Mouse (Mus musculus): ENCODE measurements around the gene Sult1a1.
"Not testable (repeated sequence)": the region's sequence is repeated elsewhere in the genome, so short reads cannot be mapped to it uniquely, and the experiment has no call there.

The Sult1a1 gene

DNA sequence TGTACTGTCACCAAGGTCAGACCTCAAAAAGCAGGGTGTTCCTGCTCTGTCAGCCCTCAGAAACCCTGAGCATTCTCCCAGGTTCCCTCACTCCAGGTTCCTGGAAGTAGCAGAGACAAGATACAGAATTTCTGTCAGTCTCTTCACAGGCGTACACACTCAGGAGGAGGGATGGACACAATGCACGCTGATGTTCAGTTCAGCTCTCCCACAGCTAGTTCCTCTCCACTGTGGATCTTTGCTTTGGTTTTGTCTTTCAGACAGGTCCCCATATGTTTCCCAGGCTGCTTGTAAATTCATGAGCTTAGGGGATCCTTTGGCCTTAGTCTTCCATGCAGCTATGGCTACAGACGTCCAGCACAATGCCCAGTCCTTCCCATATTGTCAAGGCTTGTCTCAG, 20.7 kb upstream of the Sult1a1 start:
- DNase-seq (ENCODE audit: low spot score): no peak

DNA sequence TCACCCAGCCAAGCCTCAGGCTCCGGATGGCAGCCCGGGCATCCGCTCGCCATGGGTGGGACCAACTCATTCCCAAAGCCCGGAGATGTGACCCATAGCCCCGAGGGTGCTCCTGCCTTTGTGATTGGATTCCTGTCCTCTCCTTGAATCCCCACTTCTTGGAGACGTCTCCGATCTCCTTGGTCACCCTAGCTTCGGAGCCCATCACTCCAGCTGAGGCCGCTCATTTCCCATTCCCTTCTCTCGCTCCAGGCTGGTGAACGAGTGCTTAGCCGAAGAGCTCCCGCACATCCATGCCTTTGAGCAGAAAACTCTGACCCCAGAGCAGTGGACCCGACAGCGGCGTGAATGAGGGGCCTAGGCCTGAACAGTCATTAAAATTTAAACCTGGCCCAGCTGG, 20.1 kb upstream of the Sult1a1 start:
- DNase-seq (ENCODE audit: low spot score): no peak

DNA sequence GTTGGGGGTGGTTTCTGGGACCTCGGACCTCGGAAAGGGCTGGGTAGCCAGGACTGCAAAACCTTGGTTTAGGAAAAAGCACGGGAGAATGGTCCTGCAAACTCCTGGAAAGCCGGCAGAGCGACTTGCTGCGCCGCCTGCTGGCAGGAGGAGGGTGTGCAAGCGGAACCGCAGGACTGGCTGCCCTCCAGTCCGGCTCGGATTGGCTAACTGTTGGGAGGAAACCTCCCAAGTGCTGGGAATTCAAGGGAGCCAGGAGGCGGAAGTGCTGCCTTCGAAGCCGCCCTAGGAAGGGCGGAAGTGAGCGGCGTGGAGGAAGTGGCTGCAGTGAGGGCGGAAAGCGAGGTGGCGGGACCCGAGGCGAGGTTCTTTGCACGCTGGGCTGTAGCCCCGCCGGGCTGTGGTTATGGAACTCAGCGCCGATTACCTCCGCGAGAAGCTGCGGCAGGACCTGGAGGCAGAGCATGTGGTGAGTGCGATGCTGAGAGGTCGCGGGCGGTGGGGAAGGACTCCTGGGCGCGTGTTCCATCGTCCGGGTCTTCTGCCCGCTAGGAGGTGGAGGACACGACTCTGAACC, 19.5 kb upstream of the Sult1a1 start, which contains the start of gene Slx1b:
Slx1b (minus strand) TSS at position 154 of the 577 bp plus-strand sequence.
- DNase-seq (ENCODE audit: low spot score): peak; percentile 94

DNA sequence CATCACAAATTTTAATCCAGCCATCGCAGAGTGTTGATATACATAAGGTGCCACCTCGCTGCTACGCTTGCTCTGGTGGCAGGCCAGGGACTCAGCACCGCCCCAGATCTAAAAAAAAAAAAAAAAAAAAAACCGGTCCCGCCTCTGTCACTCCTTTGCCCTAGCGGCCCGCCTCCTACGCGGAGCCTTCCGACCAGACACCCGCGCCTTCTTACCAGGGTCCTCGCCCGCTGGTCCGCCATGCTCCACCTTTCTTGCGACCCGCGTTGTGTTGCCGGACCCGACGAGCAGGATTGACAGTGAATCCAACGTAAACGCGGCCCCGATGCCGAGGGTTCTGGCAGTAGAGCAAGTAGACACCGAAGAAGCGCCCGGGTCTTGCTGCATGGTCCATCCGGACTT, 19.0 kb upstream of the Sult1a1 start, which contains the start of gene Bola2:
Bola2 (plus strand) TSS at position 192 of the 402 bp plus-strand sequence.
- DNase-seq (ENCODE audit: low spot score): peak; percentile 78

DNA sequence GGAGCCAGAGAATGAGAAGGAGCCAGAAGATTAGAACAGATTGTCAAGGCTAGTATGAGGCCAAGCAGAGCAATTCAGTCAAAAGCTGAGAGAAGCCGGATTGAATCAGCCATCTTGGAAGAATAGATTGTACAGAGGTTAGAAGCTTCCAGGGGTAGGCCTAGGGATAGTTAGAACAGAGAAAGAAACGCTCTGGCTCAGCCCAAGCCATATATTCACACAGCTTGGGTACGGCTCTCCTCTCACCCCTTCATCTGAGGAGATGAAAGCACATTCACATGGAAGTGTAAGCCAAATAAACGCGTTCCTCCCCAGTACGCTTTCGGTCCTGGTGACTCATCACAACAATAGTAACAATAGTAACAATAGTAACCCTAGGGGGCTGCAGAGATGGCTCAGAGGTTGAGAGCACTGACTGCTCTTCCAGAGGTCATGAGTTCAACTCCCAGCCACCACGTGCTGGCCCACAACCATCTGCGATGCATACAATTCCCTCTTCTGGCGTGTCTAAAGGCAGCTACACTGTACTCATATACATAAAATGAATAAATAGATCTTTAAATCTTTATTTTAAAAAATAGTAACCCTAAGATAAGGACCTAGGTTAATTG, 18.3 kb upstream of the Sult1a1 start:
- DNase-seq (ENCODE audit: low spot score): no peak

DNA sequence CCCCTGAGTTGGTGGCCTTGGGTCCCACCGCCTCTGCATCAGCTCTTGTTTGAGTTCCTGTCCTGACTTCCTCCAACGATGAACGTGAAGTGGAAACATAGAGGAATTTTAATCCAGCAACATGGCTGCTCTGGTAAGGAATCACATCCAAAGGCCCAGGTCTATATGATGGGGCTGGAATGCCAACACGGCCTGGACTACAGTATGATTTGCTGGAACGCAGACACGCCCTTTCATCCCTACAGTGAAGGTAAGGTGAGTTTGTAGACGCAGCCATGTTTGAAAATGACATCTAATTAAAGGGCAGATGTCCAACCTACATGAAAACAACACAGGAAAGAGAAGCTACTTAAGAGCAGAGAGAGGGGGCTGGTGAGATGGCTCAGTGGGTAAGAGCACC, 17.5 kb upstream of the Sult1a1 start:
- no peak for DNase-seq (ENCODE audit: low spot score)

DNA sequence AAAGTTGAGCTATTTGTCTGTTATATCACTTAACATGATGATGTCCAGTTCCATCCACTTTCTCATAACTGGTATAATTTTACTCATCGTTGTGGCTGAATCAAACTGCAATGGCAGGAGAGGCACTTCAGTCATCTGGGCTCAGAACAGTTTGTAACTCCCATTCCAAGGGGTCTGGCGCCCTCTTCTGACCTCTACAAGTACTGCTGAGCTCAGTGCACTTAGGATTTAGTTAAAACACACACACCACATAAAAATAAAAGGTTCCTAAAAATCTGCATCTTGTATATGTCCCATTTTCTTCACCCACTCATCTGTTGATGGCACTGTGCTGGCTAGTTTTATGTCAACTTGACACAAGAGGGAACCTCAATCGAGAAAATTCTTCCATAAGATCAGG, 17.0 kb upstream of the Sult1a1 start:
- peak; percentile 91 for DNase-seq (ENCODE audit: low spot score)

DNA sequence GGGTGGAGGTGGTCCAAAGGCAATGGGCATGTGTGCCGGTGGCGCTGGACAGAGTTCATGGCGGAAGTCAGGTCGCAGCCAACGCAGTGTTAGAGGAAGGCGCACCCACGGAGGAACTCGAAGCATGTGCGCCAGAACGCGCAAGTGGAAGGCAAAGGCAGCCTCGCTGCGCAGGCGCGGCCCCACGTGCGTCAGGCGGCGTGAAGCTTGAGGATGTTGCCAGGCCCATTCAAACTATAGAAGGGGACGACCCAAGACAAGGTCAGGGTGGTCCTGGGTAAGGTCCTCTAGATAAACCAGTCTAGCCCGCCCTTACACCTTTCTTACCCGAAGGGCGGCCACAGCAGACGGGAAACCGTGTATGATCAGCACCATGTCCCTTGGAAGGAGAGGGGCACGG, 16.2 kb upstream of the Sult1a1 start:
- DNase-seq (ENCODE audit: low spot score): no peak

DNA sequence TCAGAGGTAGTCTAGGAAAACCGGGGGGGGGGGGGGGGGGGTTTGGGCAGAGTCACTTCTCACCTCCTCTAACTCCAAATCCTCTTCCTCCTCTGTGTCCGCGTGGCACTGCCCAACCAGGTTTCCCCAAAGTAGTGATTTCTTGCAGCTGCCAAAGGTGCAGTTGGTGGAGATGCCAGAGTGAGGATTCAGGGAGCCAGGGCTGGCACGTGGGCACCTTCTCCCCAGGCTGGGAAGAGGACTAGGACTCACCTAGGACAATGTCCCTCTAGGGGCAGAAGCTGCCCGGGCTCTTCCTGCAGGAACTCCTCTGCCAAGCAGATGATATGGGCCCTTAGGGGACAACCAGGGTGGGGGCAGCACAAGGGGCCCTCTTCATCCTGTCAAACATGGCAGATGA, 15.4 kb upstream of the Sult1a1 start:
- no peak for DNase-seq (ENCODE audit: low spot score)

DNA sequence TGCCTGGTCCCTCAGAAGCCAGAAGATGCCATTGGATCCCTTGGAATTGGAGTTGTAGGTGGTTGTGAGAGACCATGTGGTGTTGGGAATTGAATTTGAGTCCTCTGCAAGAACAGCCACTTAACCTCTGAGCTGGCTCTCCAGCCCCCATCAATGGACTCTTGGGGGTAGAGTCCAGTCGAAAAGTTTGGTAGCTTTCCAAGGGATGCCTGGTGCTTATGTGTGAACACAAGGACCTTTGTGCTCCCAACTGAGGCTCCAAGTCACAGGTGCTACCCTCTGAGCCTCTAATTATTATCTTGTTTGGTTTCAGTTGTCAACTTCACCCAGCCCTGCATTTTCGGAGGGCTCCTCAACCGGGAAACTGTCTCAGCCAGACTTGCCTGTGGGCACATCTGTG, 14.5 kb upstream of the Sult1a1 start:
- DNase-seq (ENCODE audit: low spot score): no peak

DNA sequence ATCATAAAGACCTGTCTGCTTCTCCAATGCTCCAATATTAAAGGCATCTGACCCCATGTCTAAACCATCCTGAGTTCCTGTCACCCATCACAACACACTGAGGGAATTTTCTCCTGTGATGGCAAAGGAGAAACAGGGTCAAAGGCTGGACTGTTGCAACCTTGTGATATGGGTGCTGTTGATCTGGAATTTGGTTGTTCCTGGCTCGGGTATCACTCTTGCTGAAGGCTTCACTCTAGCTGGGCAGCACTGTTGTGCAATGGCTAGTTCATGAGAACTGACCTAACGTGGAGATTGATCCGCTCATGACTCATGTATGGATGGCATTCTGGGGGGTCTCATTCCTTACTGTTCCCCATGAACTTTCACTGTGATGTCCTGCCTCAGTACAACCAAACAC, 12.8 kb upstream of the Sult1a1 start:
- no peak for DNase-seq (ENCODE audit: low spot score)

DNA sequence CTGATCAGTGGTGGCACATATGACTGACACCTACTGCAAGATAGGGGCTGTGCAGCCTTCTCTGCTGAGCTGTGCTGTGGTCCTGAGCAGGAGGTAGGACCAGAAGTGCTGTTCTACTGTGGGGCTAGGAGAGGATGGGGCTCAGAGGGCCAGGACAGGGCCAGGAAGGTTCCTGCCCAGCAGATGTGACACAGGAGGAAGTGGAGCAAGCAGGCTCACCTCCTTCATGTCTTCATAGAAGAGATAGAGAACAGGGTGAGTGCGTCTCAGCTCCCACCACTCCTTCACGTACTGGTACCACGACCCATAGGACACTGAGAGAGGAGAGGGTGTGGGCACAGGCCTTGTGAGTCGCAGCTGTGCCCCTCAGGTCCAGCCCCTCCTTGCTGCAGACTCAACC, 11.9 kb upstream of the Sult1a1 start:
- not testable (repeated sequence) for DNase-seq (ENCODE audit: low spot score)

DNA sequence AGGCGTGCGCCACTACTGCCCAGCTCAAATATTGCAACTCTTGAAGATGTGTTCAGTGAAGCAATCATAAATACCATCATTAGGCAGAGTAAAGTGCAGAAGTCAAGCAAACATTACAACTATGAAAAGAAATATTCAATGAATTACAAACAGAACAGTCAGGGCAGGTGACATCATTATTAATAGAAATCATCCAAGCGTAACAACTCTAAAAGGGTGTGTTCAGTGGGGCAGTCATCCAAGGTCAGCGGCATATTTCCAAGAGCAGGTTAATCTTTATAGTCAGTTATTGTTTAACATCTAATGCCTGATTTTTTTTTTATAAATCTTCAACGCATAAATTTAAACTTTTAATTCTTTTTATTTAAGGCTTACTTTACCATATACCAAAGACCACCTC, 5.0 kb upstream of the Sult1a1 start:
- DNase-seq (ENCODE audit: low spot score): peak; percentile 36

DNA sequence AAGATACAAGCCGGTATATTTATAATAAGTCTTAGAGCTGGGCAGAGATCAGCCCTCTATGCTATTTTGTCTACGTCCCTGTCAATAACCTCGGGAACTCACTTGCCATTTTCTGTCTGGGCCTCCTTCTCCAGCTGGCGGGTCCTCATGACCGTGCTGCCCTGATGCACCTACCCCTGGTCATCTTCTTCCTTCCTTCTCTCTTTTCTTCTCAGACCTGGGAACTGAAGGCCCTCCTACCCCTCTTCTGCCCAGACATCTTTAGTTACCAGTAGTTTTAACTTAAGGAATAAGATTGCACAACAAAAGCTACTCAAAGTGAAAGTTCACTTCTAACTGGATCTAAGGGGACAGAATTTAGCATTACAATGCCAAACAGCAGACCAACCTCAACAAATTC, 3.5 kb upstream of the Sult1a1 start:
- no peak for DNase-seq (ENCODE audit: low spot score)

DNA sequence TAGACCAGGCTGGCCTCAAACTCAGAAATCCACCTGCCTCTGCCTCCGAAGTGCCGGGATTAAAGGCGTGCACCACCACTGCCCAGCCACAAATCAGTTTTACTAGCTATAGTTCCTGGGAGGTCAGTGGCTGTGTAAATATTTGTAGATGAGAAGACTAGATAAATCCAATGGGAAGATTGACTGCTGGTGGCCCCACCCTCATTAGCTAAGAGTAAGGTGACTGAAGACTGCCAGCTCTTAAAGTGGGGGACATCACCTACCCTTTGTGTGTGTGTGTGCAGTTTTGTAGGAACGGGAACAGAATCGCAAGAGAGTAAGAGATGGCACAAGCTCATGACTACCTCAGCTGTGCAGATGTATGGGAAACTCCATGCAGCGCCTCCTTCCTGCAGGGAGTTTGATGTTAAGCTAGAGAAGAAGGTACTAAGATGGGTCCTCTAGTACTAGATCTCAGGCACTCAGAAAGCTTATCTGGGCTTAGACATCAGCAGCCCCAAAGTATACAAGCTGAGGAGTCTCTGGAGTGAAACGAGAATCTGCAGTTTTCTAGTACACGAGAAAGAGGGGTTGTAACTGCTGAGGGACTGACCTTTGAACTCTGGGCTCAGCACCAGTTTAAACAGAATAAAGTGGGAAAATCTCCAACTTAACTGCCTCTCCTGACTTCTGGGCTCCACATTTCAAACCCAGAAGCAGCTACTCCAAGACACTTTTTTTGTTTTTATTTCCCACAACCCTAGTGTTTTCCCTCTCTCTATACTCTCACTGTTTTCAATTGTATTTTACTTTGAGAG, 2.5 kb upstream of the Sult1a1 start:
- DNase-seq (ENCODE audit: low spot score): no peak

DNA sequence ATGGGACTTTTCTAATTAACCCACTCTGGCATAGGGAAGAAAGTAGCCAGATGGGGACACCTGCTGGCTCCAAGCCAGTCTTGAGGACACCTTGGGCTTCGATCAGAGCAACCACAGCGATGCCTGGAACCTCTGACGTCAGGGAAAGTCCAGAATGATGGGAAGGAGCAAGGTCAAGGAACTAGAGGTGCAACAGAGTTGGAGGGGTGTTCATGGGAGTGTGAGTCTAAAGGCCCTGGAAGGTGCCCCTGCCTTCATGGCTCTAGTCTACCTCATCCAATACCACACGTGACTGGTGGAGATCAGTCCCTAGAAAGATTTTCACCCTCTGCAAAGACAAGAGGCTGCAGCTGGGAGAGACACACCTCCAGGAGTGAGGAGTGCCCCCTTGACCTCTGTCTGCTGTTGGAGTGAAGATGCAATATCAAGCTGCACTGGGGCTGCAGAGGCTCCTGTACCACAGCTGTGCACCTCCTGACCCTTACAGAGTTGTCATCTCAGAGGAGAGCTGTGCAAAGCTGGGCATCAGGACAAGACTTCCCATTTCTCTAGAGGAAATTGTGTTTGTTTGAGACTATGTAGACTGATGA, 494 bp upstream of the Sult1a1 start:
- no peak for DNase-seq (ENCODE audit: low spot score)

DNA sequence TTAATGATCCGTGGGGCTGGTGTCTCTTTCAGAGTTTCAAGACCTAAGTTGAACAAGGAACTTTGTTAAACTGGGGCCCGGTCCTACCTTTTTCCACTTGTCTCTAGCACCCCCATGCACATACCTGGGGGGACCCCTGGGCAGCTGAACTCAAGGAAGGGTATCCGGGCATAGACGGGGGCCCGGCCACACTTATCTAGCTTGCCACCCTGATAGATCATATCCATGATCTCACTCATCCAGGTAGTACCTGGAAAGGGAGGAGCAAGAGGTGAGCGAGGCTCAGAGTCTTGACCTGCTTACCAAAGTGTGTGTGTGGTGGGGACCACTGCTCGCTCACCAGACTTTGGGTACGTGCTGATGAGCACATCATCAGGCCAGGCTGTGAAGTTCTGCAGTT, 1.1 kb downstream of the Sult1a1 start:
- no peak for DNase-seq (ENCODE audit: low spot score)

DNA sequence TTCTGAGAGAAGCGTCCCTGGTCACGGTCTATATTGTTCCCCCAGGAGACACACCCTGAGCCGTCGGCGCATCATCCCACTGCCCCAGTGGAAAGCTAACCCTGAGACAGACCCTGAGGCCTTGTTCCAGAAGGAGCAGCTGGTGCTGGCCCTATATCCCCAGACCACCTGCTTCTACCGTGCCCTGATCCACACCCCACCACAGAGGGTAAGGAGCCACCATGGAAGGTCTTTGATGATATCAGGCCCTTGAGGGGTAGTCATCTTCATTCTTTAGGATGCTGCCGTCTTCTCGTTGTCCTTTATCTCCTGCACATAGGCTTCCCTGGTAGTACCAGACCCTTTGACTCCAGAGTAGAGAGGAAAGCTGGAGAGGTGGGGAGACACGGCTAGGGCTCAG, 4.1 kb downstream of the Sult1a1 start:
- DNase-seq (ENCODE audit: low spot score): no peak

DNA sequence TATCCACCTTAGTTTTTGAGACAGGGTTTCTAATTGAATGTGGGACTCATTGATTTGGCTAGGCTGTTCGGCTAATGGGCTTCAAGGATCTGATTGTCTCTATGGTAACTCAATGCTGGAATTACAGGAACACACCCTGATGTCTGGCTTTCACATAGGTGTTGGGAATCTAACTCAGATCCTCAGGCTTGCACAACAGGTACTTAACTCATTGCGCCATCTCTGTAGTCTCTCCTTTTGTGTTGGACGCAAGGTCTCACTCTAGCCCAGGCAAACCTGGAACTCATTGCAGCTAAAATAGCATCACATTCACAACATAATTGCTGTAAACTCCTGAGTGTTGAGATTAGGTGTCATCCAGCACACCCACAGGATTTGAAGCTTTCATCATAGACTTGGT, 6.1 kb downstream of the Sult1a1 start:
- no peak for DNase-seq (ENCODE audit: low spot score)

DNA sequence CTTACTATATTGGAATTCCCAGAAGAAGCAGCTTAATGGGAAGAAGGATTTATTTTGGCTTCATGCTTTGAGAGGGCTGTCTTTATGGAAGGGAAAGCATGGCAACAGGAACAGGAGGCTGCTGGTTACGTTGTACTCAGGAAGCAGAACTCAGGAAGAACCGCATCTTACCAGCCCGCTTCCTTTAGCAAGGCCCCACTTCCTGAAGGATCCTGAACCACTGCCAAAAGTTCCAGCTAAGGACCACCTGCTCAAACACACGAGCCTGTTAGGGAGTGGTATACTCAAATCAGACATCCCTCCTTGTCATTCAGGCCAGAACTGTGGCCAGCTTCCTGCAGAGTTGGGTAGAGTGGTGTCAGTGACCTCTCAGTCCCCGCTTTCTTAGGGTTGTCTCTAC, 7.8 kb downstream of the Sult1a1 start:
- no peak for DNase-seq (ENCODE audit: low spot score)

DNA sequence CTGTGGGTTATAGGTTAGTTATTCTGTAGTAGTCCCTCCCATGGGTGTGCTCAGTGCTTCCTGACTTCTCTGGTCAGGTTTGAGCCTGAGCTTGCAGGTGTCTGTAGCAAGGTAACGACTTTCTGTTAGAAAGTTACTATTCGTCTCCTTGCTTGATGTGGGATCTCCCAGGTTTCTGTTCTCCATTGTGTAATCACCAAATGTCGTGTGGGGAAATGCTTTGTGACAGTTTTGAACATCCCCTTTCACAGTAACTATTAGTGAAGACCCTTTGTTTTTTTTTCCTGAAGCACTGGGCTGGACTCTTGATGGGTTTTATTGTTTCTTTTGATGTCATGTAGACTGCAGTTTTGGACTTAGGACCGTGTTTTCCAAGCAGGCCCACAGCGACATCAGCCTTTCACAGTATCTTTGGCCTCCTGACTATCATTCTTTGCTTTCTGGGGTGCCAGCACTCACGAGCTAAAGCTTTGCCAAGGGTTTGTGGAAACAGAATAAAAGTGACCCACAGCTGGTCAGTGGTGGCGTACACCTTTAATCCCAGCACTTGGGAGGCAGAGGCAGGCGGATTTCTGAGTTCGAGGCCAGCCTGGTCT, 8.6 kb downstream of the Sult1a1 start:
- DNase-seq (ENCODE audit: low spot score): no peak

DNA sequence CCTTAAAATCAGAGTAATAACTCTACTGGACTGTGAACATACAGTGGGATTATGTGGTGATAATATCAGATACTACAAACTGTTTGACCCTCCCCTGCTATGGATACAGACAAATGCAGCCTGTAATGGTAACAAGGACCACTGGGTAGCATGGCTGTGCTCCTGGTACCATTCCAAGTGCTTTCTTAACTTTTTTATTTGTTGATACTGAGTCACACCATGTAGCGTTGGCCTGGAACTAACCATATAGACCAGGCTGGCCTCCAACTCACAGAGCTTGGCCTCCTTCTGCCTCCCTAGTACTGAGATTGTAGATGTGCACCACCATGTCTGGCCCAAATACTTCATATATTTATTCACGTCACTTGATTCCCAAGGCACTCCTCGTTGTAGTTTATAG, 11.0 kb downstream of the Sult1a1 start:
- no peak for DNase-seq (ENCODE audit: low spot score)

DNA sequence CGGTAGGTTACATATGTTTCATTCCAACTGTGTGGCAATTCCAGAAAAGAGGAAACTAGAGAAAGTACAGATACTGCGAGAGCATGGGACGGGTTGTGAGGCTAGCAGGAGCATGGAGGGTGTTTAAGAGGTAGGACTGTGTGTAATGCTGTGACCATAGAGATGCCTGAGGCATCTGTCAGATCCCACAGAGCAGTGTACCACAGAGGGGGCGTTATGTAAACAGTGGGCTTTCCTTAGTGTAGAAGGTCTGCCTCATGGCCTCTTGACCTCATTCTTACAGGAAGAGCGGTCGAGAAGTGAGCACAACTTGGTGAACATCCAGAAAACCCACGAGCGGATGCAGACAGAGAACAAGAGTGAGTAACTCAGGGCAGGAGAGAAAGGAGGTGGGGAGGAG, 12.6 kb downstream of the Sult1a1 start:
- DNase-seq (ENCODE audit: low spot score): no peak

All from testis, postnatal 10 days (tissue).